Mouse (Mus musculus) layer of hippocampus, adult 18-20 months (tissue): ENCODE data around the gene Prpf8. TPM values are rescaled to one million over a fixed set of nuclear protein-coding genes. Genes with fewer than 3 reads are reported as not detected.
"Not testable (repeated sequence)": the region's sequence is repeated elsewhere in the genome, so short reads cannot be mapped to it uniquely, and the experiment has no call there.

ENCODE experiments used
- DNase-seq, 2 experiments: peaks; one replicate each; pipeline ENCODE4 v3.0.0; 2022; ENCODE audit warnings: low spot score in 2 of 2
- microRNA-seq, 2 experiments: library from miRNA; unstranded; fragments of <30 nt; microRNA quantifications; one replicate each; pipeline ENCODE4 v1.2.0; 2021
- total RNA-seq, 2 experiments: library from RNA; stranded (reverse); gene quantifications; 2 replicates each; pipeline ENCODE4 v1.2.3; 2021

Prpf8 gene
- total RNA-seq, 2 experiments from 2014 or later, result 132 to 133 TPM

DNA sequence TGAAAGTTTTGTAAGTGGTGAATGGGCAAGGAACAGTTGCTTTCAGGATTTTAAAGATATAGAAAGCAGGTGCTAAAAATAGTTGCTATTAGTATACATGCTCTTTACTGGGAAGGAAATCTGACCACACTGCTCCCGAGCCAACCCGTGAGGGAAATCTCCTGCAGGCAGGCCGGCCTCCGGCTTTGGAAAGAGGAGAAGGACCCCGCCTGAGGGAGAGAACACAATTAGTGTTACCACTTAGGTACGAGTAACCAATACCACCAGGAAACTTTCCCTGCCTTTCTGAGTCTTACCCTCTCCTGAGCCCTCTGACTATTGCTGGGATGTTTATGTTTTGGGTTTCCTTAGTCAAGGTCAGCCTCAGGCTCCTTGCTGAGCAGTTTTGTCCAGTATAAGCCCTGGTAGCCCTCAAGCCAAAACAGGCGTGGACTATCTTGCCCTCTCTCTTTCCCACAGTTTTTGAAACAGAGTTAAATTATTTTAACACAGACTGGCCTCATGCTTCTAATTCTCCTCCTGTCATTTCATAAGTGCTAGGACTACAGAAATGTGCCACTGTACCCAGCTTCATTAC lies 66.4 kb downstream of the Prpf8 start:
- DNase-seq, result no peak

DNA sequence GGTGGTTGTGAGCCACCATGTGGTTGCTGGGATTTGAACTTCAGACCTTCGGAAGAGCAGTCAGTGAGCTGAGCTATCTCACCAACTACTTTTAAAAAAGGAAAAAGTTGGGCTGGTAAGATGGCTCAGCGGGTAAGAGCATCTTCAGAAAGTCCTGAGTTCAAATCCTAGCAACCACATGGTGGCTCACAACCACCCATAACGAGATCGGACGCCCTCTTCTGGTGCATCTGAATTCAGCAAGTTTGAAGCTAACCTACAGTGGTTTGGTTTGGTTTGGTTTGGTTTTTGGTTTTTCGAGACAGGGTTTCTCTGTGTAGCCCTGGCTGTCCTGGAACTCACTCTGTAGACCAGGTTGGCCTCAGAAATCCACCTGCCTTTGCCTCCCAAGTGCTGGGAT lies 69.4 kb downstream of the Prpf8 start:
- DNase-seq, result not testable (repeated sequence)

GRCm38 (mm10) chr11:75557142-75557541 lies 70.5 kb downstream of the Prpf8 start:
- no peak for DNase-seq

- no peak for DNase-seq
These were observed 71.5 kb downstream of the Prpf8 start for GRCm38 (mm10) chr11:75558101-75558500.

Small RNAs within 50 kb of the gene (microRNA-seq; reads per million reads assigned to microRNA genes)
- gene Mir22 (9,439 to 14,980 reads per million in 2 experiments), gene Mir3971 (0 reads per million in 2 experiments)

Other genes with a start within 250 kb of the Prpf8 start
- gene Rpa1, start 138.5 kb upstream of the Prpf8 start, total RNA-seq, result 10 to 100 TPM; 63.7 to 68.1 TPM
- gene Smyd4, start 138.4 kb upstream of the Prpf8 start, total RNA-seq, result 10 to 100 TPM; 14.9 to 16.8 TPM
- gene Serpinf1, start 64.1 kb upstream of the Prpf8 start, total RNA-seq, result 10 to 100 TPM; 10.6 to 15.4 TPM
- gene Serpinf2, start 47.2 kb upstream of the Prpf8 start, total RNA-seq, result under 1 TPM; 0.53 to 0.59 TPM
- gene Wdr81, start 32.1 kb upstream of the Prpf8 start, total RNA-seq, result 10 to 100 TPM; 21.6 to 23.3 TPM
- gene Tlcd2, start 25.1 kb upstream of the Prpf8 start, total RNA-seq, result under 1 TPM in 1 of 2 experiments, not detected in 1; 0.89 TPM
- gene Rilp, start 23.3 kb downstream of the Prpf8 start, total RNA-seq, result 1 to 10 TPM in 1 of 2 experiments, under 1 TPM in 1; 0.74 to 1.5 TPM
- 1 to 10 TPM; 1.0 to 1.1 TPM for gene Scarf1, start 26.7 kb downstream of the Prpf8 start, total RNA-seq
- 10 to 100 TPM; 44.2 to 51.3 TPM for gene Slc43a2, start 44.9 kb downstream of the Prpf8 start, total RNA-seq
- gene Pitpna, start 101.3 kb downstream of the Prpf8 start, total RNA-seq, result 100 to 1,000 TPM; 279 to 288 TPM
- 10 to 100 TPM; 40.2 to 45.2 TPM for gene Inpp5k, start 144.2 kb downstream of the Prpf8 start, total RNA-seq
- 10 to 100 TPM; 12.9 to 14.1 TPM for gene Myo1c, start 163.7 kb downstream of the Prpf8 start, total RNA-seq
- gene Crk, start 192.4 kb downstream of the Prpf8 start, total RNA-seq, result 100 to 1,000 TPM; 128 to 129 TPM
- 1,000 to 10,000 TPM; 1,181 to 1,213 TPM for gene Ywhae, start 246.1 kb downstream of the Prpf8 start, total RNA-seq